Mouse (Mus musculus): ENCODE measurements around the gene Calb2. TPM values are rescaled to one million over a fixed set of nuclear protein-coding genes. Genes with fewer than 3 reads are reported as not detected.

Calb2 gene
- polyA plus RNA-seq, 1 experiment from 2014 or later: not detected

- H3K4me2 ChIP-seq (ENCODE audit: low read length): no peak overlapping the region
- peak; percentile 89 for DNase-seq (ENCODE audit: low spot score)
- H3K4me3 ChIP-seq (replicated peaks; ENCODE audit: low read depth, low read length): no peak overlapping the region
- 2% methylated on average over 5 of the region's 5 CpGs for WGBS
- H3K4me1 ChIP-seq (replicated peaks; ENCODE audit: insufficient read depth, low read length): no peaks in the 10 kb centered on the region
- H3K27ac ChIP-seq: no peak overlapping the region
- no peak overlapping the region for H3K9ac ChIP-seq (ENCODE audit: low read depth, low read length)
- H3K27me3 ChIP-seq (ENCODE audit: insufficient read depth, low read length): no peaks in the 10 kb centered on the region
- TF ChIP-seq CTCF (IDR thresholded peaks at IDR 0.05; ENCODE audit: low read depth): no peak
- H3K36me3 ChIP-seq (ENCODE audit: insufficient read depth, low read length): no peaks in the 10 kb centered on the region
- no peak for ATAC-seq (replicated peaks; ENCODE audit: low FRiP score, low read depth)
- H3K9me3 ChIP-seq (replicated peaks; ENCODE audit: low read length): no peaks in the 10 kb centered on the region
These were observed 28.7 kb upstream of the Calb2 start for GRCm38 (mm10) chr8:110196678-110197077.

GRCm38 (mm10) chr8:110188961-110189750 is 21.1 kb upstream of the Calb2 start:
- no peak overlapping the region for H3K9ac ChIP-seq (ENCODE audit: low read depth, low read length)
- H3K4me1 ChIP-seq (replicated peaks; ENCODE audit: insufficient read depth, low read length): no peaks in the 10 kb centered on the region
- H3K27me3 ChIP-seq (ENCODE audit: insufficient read depth, low read length): no peaks in the 10 kb centered on the region
- 23% methylated on average over 8 of the region's 8 CpGs for WGBS
- H3K27ac ChIP-seq: no peak overlapping the region
- no peak for ATAC-seq (replicated peaks; ENCODE audit: low FRiP score, low read depth)
- no peak for TF ChIP-seq CTCF (IDR thresholded peaks at IDR 0.05; ENCODE audit: low read depth)
- no peak overlapping the region for H3K4me3 ChIP-seq (replicated peaks; ENCODE audit: low read depth, low read length)
- no peaks in the 10 kb centered on the region for H3K36me3 ChIP-seq (ENCODE audit: insufficient read depth, low read length)
- H3K9me3 ChIP-seq (replicated peaks; ENCODE audit: low read length): no peaks in the 10 kb centered on the region
- no peak for DNase-seq (ENCODE audit: low spot score)
- H3K4me2 ChIP-seq (ENCODE audit: low read length): no peak overlapping the region

GRCm38 (mm10) chr8:110185538-110185937 is 17.5 kb upstream of the Calb2 start:
- no peaks in the 10 kb centered on the region for H3K36me3 ChIP-seq (ENCODE audit: insufficient read depth, low read length)
- no peak overlapping the region for H3K4me3 ChIP-seq (replicated peaks; ENCODE audit: low read depth, low read length)
- H3K4me2 ChIP-seq (ENCODE audit: low read length): no peak overlapping the region
- no peaks in the 10 kb centered on the region for H3K4me1 ChIP-seq (replicated peaks; ENCODE audit: insufficient read depth, low read length)
- H3K9ac ChIP-seq (ENCODE audit: low read depth, low read length): no peak overlapping the region
- DNase-seq (ENCODE audit: low spot score): no peak
- H3K27me3 ChIP-seq (ENCODE audit: insufficient read depth, low read length): no peaks in the 10 kb centered on the region
- ATAC-seq (replicated peaks; ENCODE audit: low FRiP score, low read depth): no peak
- no peaks in the 10 kb centered on the region for H3K9me3 ChIP-seq (replicated peaks; ENCODE audit: low read length)
- TF ChIP-seq CTCF (IDR thresholded peaks at IDR 0.05; ENCODE audit: low read depth): no peak
- 81% methylated on average over 4 of the region's 4 CpGs for WGBS
- no peak overlapping the region for H3K27ac ChIP-seq

GRCm38 (mm10) chr8:110183748-110184147 is 15.7 kb upstream of the Calb2 start:
- ATAC-seq (replicated peaks; ENCODE audit: low FRiP score, low read depth) (no peak), DNase-seq (ENCODE audit: low spot score) (no peak)
- H3K27ac ChIP-seq: no peak overlapping the region
- H3K9me3 ChIP-seq (replicated peaks; ENCODE audit: low read length): no peaks in the 10 kb centered on the region
- H3K9ac ChIP-seq (ENCODE audit: low read depth, low read length): no peak overlapping the region
- WGBS: 13% methylated on average over 11 of the region's 11 CpGs
- H3K4me1 ChIP-seq (replicated peaks; ENCODE audit: insufficient read depth, low read length): no peaks in the 10 kb centered on the region
- no peaks in the 10 kb centered on the region for H3K27me3 ChIP-seq (ENCODE audit: insufficient read depth, low read length)
- no peak for TF ChIP-seq CTCF (IDR thresholded peaks at IDR 0.05; ENCODE audit: low read depth)
- no peak overlapping the region for H3K4me2 ChIP-seq (ENCODE audit: low read length)
- no peak overlapping the region for H3K4me3 ChIP-seq (replicated peaks; ENCODE audit: low read depth, low read length)
- H3K36me3 ChIP-seq (ENCODE audit: insufficient read depth, low read length): no peaks in the 10 kb centered on the region

- ATAC-seq (replicated peaks; ENCODE audit: low FRiP score, low read depth): no peak
- Histone ChIP-seq H3K36me3 (ENCODE audit: insufficient read depth, low read length) (no peaks in the 10 kb centered on the region), H3K27ac (no peak overlapping the region), H3K9ac (ENCODE audit: low read depth, low read length) (no peak overlapping the region), H3K4me1 (replicated peaks; ENCODE audit: insufficient read depth, low read length) (no peaks in the 10 kb centered on the region), H3K4me2 (ENCODE audit: low read length) (no peak overlapping the region), H3K4me3 (replicated peaks; ENCODE audit: low read depth, low read length) (no peak overlapping the region), H3K27me3 (ENCODE audit: insufficient read depth, low read length) (no peaks in the 10 kb centered on the region), H3K9me3 (replicated peaks; ENCODE audit: low read length) (no peaks in the 10 kb centered on the region)
- no peak for DNase-seq (ENCODE audit: low spot score)
- TF ChIP-seq CTCF (IDR thresholded peaks at IDR 0.05; ENCODE audit: low read depth): no peak
- WGBS: 83% methylated on average over 11 of the region's 11 CpGs
These were observed 14.8 kb upstream of the Calb2 start for GRCm38 (mm10) chr8:110182735-110183367.

GRCm38 (mm10) chr8:110177359-110178155 is 9.5 kb upstream of the Calb2 start:
- no peak for DNase-seq (ENCODE audit: low spot score)
- Histone ChIP-seq H3K9me3 (replicated peaks; ENCODE audit: low read length) (no peaks in the 10 kb centered on the region), H3K36me3 (ENCODE audit: insufficient read depth, low read length) (no peaks in the 10 kb centered on the region), H3K27ac (no peak overlapping the region), H3K4me1 (replicated peaks; ENCODE audit: insufficient read depth, low read length) (no peaks in the 10 kb centered on the region), H3K4me3 (replicated peaks; ENCODE audit: low read depth, low read length) (no peak overlapping the region), H3K27me3 (ENCODE audit: insufficient read depth, low read length) (no peaks in the 10 kb centered on the region), H3K9ac (ENCODE audit: low read depth, low read length) (no peak overlapping the region), H3K4me2 (ENCODE audit: low read length) (no peak overlapping the region)
- ATAC-seq (replicated peaks; ENCODE audit: low FRiP score, low read depth): no peak
- 21% methylated on average over 22 of the region's 22 CpGs for WGBS
- TF ChIP-seq CTCF (IDR thresholded peaks at IDR 0.05; ENCODE audit: low read depth): no peak
